Mouse (Mus musculus) erythroblast, embryonic 14.5 days (primary cell): ENCODE measurements around the gene Dclre1c.

Experiments
- GATA1 ChIP-seq: IDR thresholded peaks from 2 replicates; pipeline ENCODE4 v1.6.1; 2012; ENCODE audit warnings: low read length, inconsistent platforms, mixed read lengths
- TAL1 ChIP-seq: IDR thresholded peaks from 3 replicates; pipeline ENCODE4 v1.6.1; 2012; ENCODE audit warnings: low read length, inconsistent platforms, mixed read lengths

DNA sequence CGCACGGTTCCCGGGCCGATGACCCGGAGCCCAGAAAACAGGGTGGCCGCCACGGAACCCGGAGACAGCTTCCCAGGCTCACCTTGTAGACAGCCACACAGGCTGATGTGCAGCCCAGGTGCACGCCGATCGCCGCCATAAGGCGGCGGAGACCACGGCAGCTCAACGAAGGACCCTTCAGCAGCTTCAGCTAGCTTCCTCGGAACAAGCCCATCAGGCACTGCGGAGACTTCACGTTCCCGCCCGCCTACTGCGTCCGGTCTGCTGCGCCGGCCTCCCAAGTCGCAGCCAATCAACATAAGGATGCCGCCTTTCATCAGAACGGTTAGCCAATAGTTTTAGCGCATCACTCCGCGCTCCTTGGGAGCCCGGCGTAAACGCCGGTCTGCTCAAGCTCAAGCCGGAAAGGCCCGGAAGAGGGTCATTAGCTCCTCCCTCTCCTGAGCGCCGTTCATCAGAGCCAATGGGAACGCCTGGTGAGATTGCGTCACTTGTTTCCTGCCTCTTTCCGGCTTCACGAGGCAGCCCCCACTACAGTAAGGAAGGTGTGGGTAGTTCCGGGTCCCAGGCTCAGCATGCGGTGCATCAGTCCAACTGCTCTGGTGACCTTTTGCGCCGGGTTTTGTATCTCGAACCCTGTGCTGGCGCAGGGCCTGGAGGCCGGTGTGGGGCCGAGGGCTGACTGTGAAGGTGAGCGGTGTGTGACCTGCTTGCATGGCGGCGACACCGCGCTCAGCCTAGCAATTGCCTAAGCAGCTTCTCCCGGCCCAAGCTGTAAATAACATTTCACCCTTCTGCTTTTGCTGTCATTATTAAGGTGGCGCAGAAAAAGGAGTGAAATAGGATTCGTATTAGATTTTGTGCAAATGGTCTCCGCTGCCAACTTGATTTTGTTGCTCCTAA, 88.9 kb downstream of the Dclre1c start, which contains the start of the genes Gm45902, Hspa14 and Cdnf:
- TF ChIP-seq GATA1 (no peak), TAL1 (no peak)
